Mouse (Mus musculus) limb, embryonic 12.5 days (tissue): ENCODE results near the gene Als2cr12. TPM values are rescaled to one million over a fixed set of nuclear protein-coding genes. Genes with fewer than 3 reads are reported as not detected.
"Not testable (repeated sequence)": the region's sequence is repeated elsewhere in the genome, so short reads cannot be mapped to it uniquely, and the experiment has no call there.

Experiments used
- ATAC-seq: fragments of 200-750 bp; cut with Nextera tagmentation; 2 replicates; pipeline ENCODE4 v1.8.0; 2017; ENCODE audit warnings: low read depth, moderate TSS enrichment; ENCODE audit not compliant: insufficient number of reproducible peaks, insufficient read depth, low FRiP score, low TSS enrichment
- H3K27ac ChIP-seq: fragments of 300-500 bp; sonication (generic); 2 replicates; pipeline ENCODE4 v1.5.1; 2016; ENCODE audit warnings: mild to moderate bottlenecking, moderate library complexity
- H3K27me3 ChIP-seq: fragments of 300-500 bp; sonication (generic); 2 replicates; pipeline ENCODE4 v1.6.1; 2016; ENCODE audit warnings: mild to moderate bottlenecking, moderate library complexity
- H3K36me3 ChIP-seq: fragments of 300-500 bp; sonication (generic); 2 replicates; pipeline ENCODE4 v1.6.1; 2016; ENCODE audit warnings: mild to moderate bottlenecking, moderate library complexity
- H3K4me1 ChIP-seq: fragments of 300-500 bp; sonication (generic); replicated peaks from 2 replicates; pipeline ENCODE4 v1.6.1; 2016
- H3K4me2 ChIP-seq: fragments of 300-500 bp; sonication (generic); 2 replicates; pipeline ENCODE4 v1.6.1; 2016; ENCODE audit warnings: mild to moderate bottlenecking, moderate library complexity
- H3K4me3 ChIP-seq: fragments of 300-500 bp; sonication (generic); replicated peaks from 2 replicates; pipeline ENCODE4 v1.5.1; 2016; ENCODE audit warnings: mild to moderate bottlenecking
- H3K9ac ChIP-seq: fragments of 300-500 bp; sonication (generic); replicated peaks from 2 replicates; pipeline ENCODE4 v1.6.1; 2016; ENCODE audit warnings: mild to moderate bottlenecking, moderate library complexity
- H3K9me3 ChIP-seq: fragments of 300-500 bp; sonication (generic); 2 replicates; pipeline ENCODE4 v1.6.1; 2016; ENCODE audit warnings: mild to moderate bottlenecking, moderate library complexity
- WGBS: fragments of 180-500 bp; shearing (Covaris S2); methylation state at CpG from one replicate; pipeline ENCODE4 v1.1.7; 2016; 5-methylcytosine and 5-hydroxymethylcytosine counted together
- polyA plus RNA-seq: library from polyadenylated mRNA; unstranded; fragments of >200 nt; fragmentation: Nextera tagmentation; extraction: Ambion mirVana; gene quantifications from 2 replicates; pipeline ENCODE4 v1.2.1, GENCODE M21; 2016

Gene Als2cr12
- polyA plus RNA-seq, 1 experiment from 2014 or later, result not detected

GRCm38 (mm10) chr1:58621996-58622748 lies 73.6 kb downstream of the Als2cr12 start:
- ATAC-seq, result no peak
- H3K4me3 ChIP-seq, result no peak overlapping the region
- no peaks in the 10 kb centered on the region for H3K27me3 ChIP-seq
- 65% methylated on average over 7 of the region's 7 CpGs for WGBS
- H3K4me2 ChIP-seq, result no peak overlapping the region
- no peaks in the 10 kb centered on the region for H3K36me3 ChIP-seq
- H3K9ac ChIP-seq, result no peak overlapping the region
- no peaks in the 10 kb centered on the region for H3K9me3 ChIP-seq
- H3K27ac ChIP-seq, result no peak overlapping the region
- no peaks in the 10 kb centered on the region for H3K4me1 ChIP-seq

DNA sequence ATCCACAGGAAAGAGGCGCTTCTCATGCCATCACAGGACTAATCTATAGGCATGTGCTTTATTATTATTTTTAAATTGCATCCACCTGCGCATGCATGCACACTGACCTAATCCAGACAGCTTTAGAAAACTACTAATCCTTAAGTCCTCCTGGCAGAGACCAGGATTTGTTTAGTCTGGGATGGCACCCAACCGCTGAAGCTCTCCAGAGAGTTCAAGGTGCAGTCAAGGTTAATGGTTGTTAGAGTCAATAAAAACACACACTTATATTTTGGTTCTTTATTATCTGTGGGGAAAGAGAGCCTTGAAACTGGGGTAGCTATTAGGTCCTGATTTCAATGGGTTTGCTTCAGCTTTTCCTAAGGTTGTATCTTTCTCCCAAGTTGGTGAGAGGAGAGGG lies 74.5 kb downstream of the Als2cr12 start:
- Histone ChIP-seq H3K27me3 (no peaks in the 10 kb centered on the region), H3K4me2 (no peak overlapping the region), H3K9ac (no peak overlapping the region), H3K4me1 (no peaks in the 10 kb centered on the region), H3K27ac (no peak overlapping the region), H3K36me3 (no peaks in the 10 kb centered on the region), H3K9me3 (no peaks in the 10 kb centered on the region), H3K4me3 (no peak overlapping the region)
- 83% methylated on average over 3 of the region's 3 CpGs for WGBS
- ATAC-seq, result no peak

DNA sequence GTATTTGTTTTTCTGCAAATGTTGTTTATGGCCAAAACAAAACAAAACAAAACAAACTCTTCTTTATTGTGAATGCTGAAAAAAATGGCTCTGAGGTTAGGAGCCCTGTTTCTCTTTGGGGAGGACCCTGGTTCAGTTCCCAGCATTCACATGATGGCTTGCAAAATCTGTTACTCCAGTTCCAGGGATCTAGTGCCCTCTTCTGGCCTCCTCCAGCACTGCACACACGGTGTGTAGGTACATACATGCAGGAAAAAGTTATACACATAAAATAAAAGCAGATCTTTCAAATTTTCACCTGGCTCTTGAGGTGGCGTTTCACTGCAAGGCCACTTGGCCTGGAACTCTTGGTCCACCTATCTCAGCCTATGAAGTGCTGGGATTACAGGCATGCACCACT lies 77.0 kb downstream of the Als2cr12 start:
- no peaks in the 10 kb centered on the region for H3K4me1 ChIP-seq
- WGBS, result 89% methylated on average over 2 of the region's 2 CpGs
- H3K36me3 ChIP-seq, result no peaks in the 10 kb centered on the region
- H3K27ac ChIP-seq, result no peak overlapping the region
- H3K4me2 ChIP-seq, result no peak overlapping the region
- ATAC-seq, result no peak
- no peak overlapping the region for H3K9ac ChIP-seq
- no peak overlapping the region for H3K4me3 ChIP-seq
- no peaks in the 10 kb centered on the region for H3K27me3 ChIP-seq
- no peaks in the 10 kb centered on the region for H3K9me3 ChIP-seq

- Histone ChIP-seq H3K4me2 (no peak overlapping the region), H3K9me3 (no peaks in the 10 kb centered on the region), H3K4me1 (no peaks in the 10 kb centered on the region), H3K9ac (no peak overlapping the region), H3K4me3 (no peak overlapping the region), H3K36me3 (no peaks in the 10 kb centered on the region), H3K27ac (no peak overlapping the region), H3K27me3 (no peaks in the 10 kb centered on the region)
- WGBS, result 83% methylated on average over 6 of the region's 6 CpGs
- ATAC-seq, result no peak
Observed at GRCm38 (mm10) chr1:58617978-58618668, 77.7 kb downstream of the Als2cr12 start.

DNA sequence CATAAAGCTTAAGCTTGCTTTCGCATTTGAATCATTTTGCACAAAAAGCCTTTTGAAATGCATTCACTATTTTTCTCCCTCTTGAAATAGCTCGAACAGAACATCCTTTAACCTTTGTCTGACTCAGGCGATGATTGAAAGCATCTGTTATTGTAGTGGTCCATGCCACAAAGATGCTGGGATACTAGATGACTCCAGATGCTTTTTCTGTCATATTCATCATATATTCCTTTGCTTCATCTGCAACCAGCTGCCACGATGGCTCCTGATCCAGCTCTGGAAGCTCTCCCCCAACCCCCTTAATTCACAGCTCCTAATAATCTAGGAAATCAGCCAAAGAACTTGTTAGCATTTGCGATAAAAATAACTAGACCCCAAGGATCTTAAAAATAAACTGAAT lies 78.7 kb downstream of the Als2cr12 start:
- H3K27ac ChIP-seq, result no peak overlapping the region
- H3K27me3 ChIP-seq, result no peaks in the 10 kb centered on the region
- H3K4me2 ChIP-seq, result no peak overlapping the region
- 75% methylated on average over 5 of the region's 5 CpGs for WGBS
- H3K9ac ChIP-seq, result no peak overlapping the region
- no peak for ATAC-seq
- H3K4me1 ChIP-seq, result no peaks in the 10 kb centered on the region
- no peaks in the 10 kb centered on the region for H3K9me3 ChIP-seq
- no peak overlapping the region for H3K4me3 ChIP-seq
- H3K36me3 ChIP-seq, result no peaks in the 10 kb centered on the region

DNA sequence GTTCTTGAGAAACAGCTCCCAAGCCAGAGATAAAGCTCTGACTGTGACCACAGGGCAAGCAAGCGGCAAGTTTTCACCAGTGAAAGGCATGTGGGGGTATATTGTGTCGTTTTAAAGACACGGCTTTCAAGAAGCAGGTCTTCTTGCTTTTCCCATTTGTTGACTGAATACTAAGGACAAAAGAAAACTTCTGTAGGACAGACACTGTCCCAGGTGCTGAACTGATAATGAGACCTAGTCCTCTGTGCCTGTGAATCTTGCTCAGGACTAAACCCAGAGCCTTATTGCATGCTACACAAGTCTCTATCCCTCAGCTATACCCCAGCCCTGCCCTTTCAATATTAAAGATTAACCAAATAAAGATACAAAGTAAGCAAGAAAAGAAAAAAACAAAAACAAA lies 79.6 kb downstream of the Als2cr12 start:
- Histone ChIP-seq H3K9ac (no peak overlapping the region), H3K4me1 (no peaks in the 10 kb centered on the region), H3K4me3 (no peak overlapping the region), H3K27me3 (no peaks in the 10 kb centered on the region), H3K9me3 (no peaks in the 10 kb centered on the region), H3K4me2 (no peak overlapping the region), H3K27ac (no peak overlapping the region), H3K36me3 (no peaks in the 10 kb centered on the region)
- WGBS, result 74% methylated on average over 3 of the region's 3 CpGs
- ATAC-seq, result no peak

DNA sequence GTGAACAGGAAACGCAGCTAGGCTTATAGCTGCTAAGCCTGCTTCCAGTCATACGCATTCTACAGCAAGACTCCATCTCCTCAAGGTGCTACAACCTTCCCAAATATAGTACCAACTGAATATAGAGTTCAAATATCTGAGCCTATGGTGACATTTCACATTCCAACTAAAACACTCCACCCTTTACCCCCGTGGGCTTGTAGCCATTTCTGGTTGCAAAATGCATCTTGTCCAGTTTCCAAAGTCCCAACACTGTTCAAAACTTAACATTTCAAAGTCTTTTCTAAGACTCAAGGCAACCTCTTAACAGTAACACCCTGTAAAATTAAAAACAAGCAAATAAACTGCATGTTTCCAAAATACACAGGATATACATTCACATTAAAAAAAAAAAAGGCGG lies 80.6 kb downstream of the Als2cr12 start:
- Histone ChIP-seq H3K9ac (no peak overlapping the region), H3K27ac (no peak overlapping the region), H3K36me3 (no peaks in the 10 kb centered on the region), H3K27me3 (no peaks in the 10 kb centered on the region), H3K4me2 (no peak overlapping the region), H3K4me1 (no peaks in the 10 kb centered on the region), H3K4me3 (no peak overlapping the region), H3K9me3 (no peaks in the 10 kb centered on the region)
- ATAC-seq, result no peak
- WGBS, result 83% methylated on average over 4 of the region's 4 CpGs

DNA sequence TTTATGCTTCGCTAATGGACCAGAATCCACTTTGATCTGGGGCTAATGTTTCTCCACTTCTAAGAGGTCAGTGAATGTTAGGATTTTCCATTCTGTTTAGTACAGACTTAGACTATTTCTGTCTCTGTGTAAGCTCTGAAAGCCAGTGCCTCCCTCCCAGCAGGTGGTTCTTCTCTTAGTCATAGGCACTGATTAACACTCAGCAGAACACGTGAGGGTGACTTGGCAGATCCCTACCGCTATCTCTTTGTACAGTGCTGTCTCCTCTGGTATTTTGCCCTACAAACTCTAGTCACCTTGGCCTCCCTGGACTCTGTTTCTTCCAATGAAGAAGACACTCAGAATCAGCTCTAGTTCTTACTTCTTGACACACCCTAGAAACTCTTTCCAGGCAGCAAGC lies 81.4 kb downstream of the Als2cr12 start:
- Histone ChIP-seq H3K4me2 (no peak overlapping the region), H3K9me3 (no peaks in the 10 kb centered on the region), H3K27me3 (no peaks in the 10 kb centered on the region), H3K9ac (no peak overlapping the region), H3K4me3 (no peak overlapping the region), H3K27ac (no peak overlapping the region), H3K36me3 (no peaks in the 10 kb centered on the region), H3K4me1 (no peaks in the 10 kb centered on the region)
- no peak for ATAC-seq
- 81% methylated on average over 3 of the region's 3 CpGs for WGBS

- no peaks in the 10 kb centered on the region for H3K9me3 ChIP-seq
- H3K27me3 ChIP-seq, result no peaks in the 10 kb centered on the region
- H3K4me3 ChIP-seq, result no peak overlapping the region
- ATAC-seq, result no peak
- no peak overlapping the region for H3K9ac ChIP-seq
- H3K4me1 ChIP-seq, result no peaks in the 10 kb centered on the region
- no peaks in the 10 kb centered on the region for H3K36me3 ChIP-seq
- no peak overlapping the region for H3K27ac ChIP-seq
- 78% methylated on average over 6 of the region's 6 CpGs for WGBS
- no peak overlapping the region for H3K4me2 ChIP-seq
Observed at GRCm38 (mm10) chr1:58613786-58614185, 82.0 kb downstream of the Als2cr12 start.

GRCm38 (mm10) chr1:58610611-58611010 lies 85.2 kb downstream of the Als2cr12 start:
- H3K4me1 ChIP-seq, result no peaks in the 10 kb centered on the region
- no peak overlapping the region for H3K9ac ChIP-seq
- H3K27me3 ChIP-seq, result no peaks in the 10 kb centered on the region
- no peaks in the 10 kb centered on the region for H3K9me3 ChIP-seq
- no peak for ATAC-seq
- WGBS, result 36% methylated on average over 1 of the region's 1 CpGs
- no peak overlapping the region for H3K4me3 ChIP-seq
- H3K27ac ChIP-seq, result no peak overlapping the region
- no peaks in the 10 kb centered on the region for H3K36me3 ChIP-seq
- no peak overlapping the region for H3K4me2 ChIP-seq

- no peaks in the 10 kb centered on the region for H3K27me3 ChIP-seq
- no peaks in the 10 kb centered on the region for H3K9me3 ChIP-seq
- ATAC-seq, result no peak
- WGBS, result 85% methylated on average over 1 of the region's 1 CpGs
- no peaks in the 10 kb centered on the region for H3K36me3 ChIP-seq
- H3K4me1 ChIP-seq, result no peaks in the 10 kb centered on the region
- no peak overlapping the region for H3K4me3 ChIP-seq
- H3K4me2 ChIP-seq, result no peak overlapping the region
- no peak overlapping the region for H3K27ac ChIP-seq
- H3K9ac ChIP-seq, result no peak overlapping the region
Observed at GRCm38 (mm10) chr1:58610166-58610565, 85.6 kb downstream of the Als2cr12 start.

GRCm38 (mm10) chr1:58609591-58609990 lies 86.2 kb downstream of the Als2cr12 start:
- H3K36me3 ChIP-seq, result not testable (repeated sequence)
- WGBS, result 84% methylated on average over 5 of the region's 5 CpGs

More at GRCm38 (mm10) chr1:58609591-58609990, 86.2 kb downstream of the Als2cr12 start:
- H3K4me1 ChIP-seq, H3K9ac ChIP-seq, H3K27me3 ChIP-seq, ATAC-seq, H3K4me2 ChIP-seq, H3K9me3 ChIP-seq, H3K4me3 ChIP-seq, H3K27ac ChIP-seq: not testable (repeated sequence)
